17 mouse cellular contexts compared by ENCODE assay signal in the genomic region with DNA sequence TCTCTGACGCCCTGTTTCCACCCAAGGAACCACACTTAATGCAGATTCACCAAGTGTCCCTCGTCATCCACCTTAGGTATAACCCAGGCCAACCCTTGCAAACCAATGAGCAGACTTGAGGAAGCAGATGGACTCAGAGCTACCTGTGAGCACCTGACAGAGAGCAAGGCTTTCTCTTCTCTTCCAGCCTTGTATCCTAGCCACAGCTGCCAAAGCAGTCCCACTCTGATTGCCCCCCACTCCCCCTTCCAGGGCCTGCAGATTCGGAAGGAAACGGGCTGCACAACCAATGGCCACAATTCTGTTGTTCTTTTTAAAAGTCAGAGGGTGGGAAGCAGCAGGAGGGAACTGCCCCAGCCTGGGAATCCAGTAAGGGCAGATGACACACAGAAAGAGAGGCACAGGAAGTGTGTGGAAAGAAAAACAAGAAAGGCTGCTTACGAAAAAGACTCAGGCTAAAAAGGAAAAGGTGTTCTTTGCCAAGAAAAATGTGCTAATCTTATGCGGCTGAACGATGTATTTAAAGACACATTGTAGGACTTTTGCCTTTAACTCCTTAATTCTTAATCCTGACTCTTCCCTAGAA.
DNase-seq lines count a peak whose midpoint lies in the region; ATAC-seq and TF ChIP-seq lines count a peak whose summit lies in the region.
"Had no signal": no experiment of that assay in that cellular context is flagged by ENCODE, and none has a peak within 500 bp of the region (broad histone marks: within the 10 kb centered on the region; RNA-seq: fewer than 3 reads in every experiment).

No protein-coding gene starts in this region.

- H3K4me2 ChIP-seq in forebrain, embryonic 11.5 days (ENCODE audit: low read depth, low read length, severe bottlenecking): no peak overlapping the region
- H3K4me2 ChIP-seq in kidney, postnatal 0 days (ENCODE audit: low read length): no peak overlapping the region
- H3K4me2 ChIP-seq in heart, embryonic 15.5 days: no peak overlapping the region
- H3K4me2 ChIP-seq: liver, embryonic 12.5 days; lung, embryonic 15.5 days; neural tube, embryonic 12.5 days had no signal

- 28% methylated on average over 7 of the region's 7 CpGs for WGBS in forebrain, embryonic 10.5 days
- WGBS in forebrain, embryonic 11.5 days: 26% methylated on average over 7 of the region's 7 CpGs
- WGBS in kidney, postnatal 0 days: 39% methylated on average over 7 of the region's 7 CpGs
- 40% methylated on average over 7 of the region's 7 CpGs for WGBS in heart, embryonic 15.5 days

- no peaks in the 10 kb centered on the region for H3K36me3 ChIP-seq in forebrain, embryonic 10.5 days (replicated peaks)
- H3K36me3 ChIP-seq in forebrain, embryonic 11.5 days (ENCODE audit: control insufficient read depth, insufficient read depth, low read length): no peaks in the 10 kb centered on the region
- H3K36me3 ChIP-seq in kidney, postnatal 0 days (ENCODE audit: insufficient read depth, low read length): no peaks in the 10 kb centered on the region
- no peaks in the 10 kb centered on the region for H3K36me3 ChIP-seq in heart, embryonic 15.5 days
- H3K36me3 ChIP-seq: limb, embryonic 10.5 days; liver, embryonic 12.5 days; lung, embryonic 15.5 days; neural tube, embryonic 12.5 days had no signal

- H3K4me1 ChIP-seq in forebrain, embryonic 10.5 days: peaks cover 26% of the 10 kb centered on the region
- H3K4me1 ChIP-seq in forebrain, embryonic 11.5 days (replicated peaks; ENCODE audit: control insufficient read depth, insufficient read depth, low read length): no peaks in the 10 kb centered on the region
- no peaks in the 10 kb centered on the region for H3K4me1 ChIP-seq in kidney, postnatal 0 days (replicated peaks; ENCODE audit: insufficient read depth, low read length)
- peaks cover 28% of the 10 kb centered on the region for H3K4me1 ChIP-seq in heart, embryonic 15.5 days (replicated peaks)
- H3K4me1 ChIP-seq: liver, embryonic 12.5 days; neural tube, embryonic 12.5 days had no signal

- H3K27me3 ChIP-seq in forebrain, embryonic 10.5 days (ENCODE audit: poor library complexity, severe bottlenecking): no peaks in the 10 kb centered on the region
- no peaks in the 10 kb centered on the region for H3K27me3 ChIP-seq in forebrain, embryonic 11.5 days (ENCODE audit: control insufficient read depth, insufficient read depth, low read length)
- no peaks in the 10 kb centered on the region for H3K27me3 ChIP-seq in kidney, postnatal 0 days (ENCODE audit: insufficient read depth, low read length)
- no peaks in the 10 kb centered on the region for H3K27me3 ChIP-seq in heart, embryonic 15.5 days
- H3K27me3 ChIP-seq: CH12.LX; liver, embryonic 12.5 days; lung, embryonic 15.5 days; neural tube, embryonic 12.5 days had no signal

- DNase-seq in forebrain, embryonic 10.5 days (ENCODE audit: extremely low spot score, low spot score): no peak
- DNase-seq in forebrain, embryonic 11.5 days (ENCODE audit: low spot score): no peak
- DNase-seq in kidney, postnatal 0 days (ENCODE audit: low spot score): peak; percentile 31
- no peak for DNase-seq in kidney, postnatal 25 days
- peak; percentile 35 for DNase-seq in adipocyte (ENCODE audit: low spot score)
- DNase-seq in retina, postnatal 1 day: no peak
- DNase-seq in thymus, postnatal 0 days (ENCODE audit: low spot score): no peak
- DNase-seq: adrenal gland, postnatal 25 days; cerebellum, postnatal 14 days; kidney, postnatal 10 days had no signal

- peaks cover 3% of the 10 kb centered on the region; the same call in 1 of the 2 replicates for H3K9me3 ChIP-seq in forebrain, embryonic 10.5 days
- no peaks in the 10 kb centered on the region for H3K9me3 ChIP-seq in forebrain, embryonic 11.5 days (ENCODE audit: control insufficient read depth, low read length)
- no peaks in the 10 kb centered on the region for H3K9me3 ChIP-seq in kidney, postnatal 0 days (replicated peaks; ENCODE audit: low read length)
- H3K9me3 ChIP-seq in heart, embryonic 15.5 days (replicated peaks): no peaks in the 10 kb centered on the region
- H3K9me3 ChIP-seq: limb, embryonic 10.5 days; liver, embryonic 12.5 days; lung, embryonic 15.5 days; neural tube, embryonic 12.5 days had no signal

- TF ChIP-seq CTCF in kidney, postnatal 0 days (IDR thresholded peaks at IDR 0.05; ENCODE audit: low read depth): no peak

- H3K9ac ChIP-seq in forebrain, embryonic 11.5 days (ENCODE audit: low read length): no peak overlapping the region
- no peak overlapping the region for H3K9ac ChIP-seq in kidney, postnatal 0 days (ENCODE audit: low read depth, low read length)
- no peak overlapping the region for H3K9ac ChIP-seq in heart, embryonic 15.5 days
- H3K9ac ChIP-seq: liver, embryonic 12.5 days; lung, embryonic 15.5 days; neural tube, embryonic 12.5 days had no signal

- ATAC-seq in forebrain, embryonic 11.5 days (replicated peaks; ENCODE audit: low FRiP score): no peak
- no peak for ATAC-seq in kidney, postnatal 0 days (replicated peaks; ENCODE audit: low FRiP score, low read depth)
- peak; percentile 73 for ATAC-seq in heart, embryonic 15.5 days (replicated peaks; ENCODE audit: insufficient number of reproducible peaks, insufficient read depth, low FRiP score, low read depth)
- ATAC-seq: intestine, embryonic 16.5 days; liver, embryonic 12.5 days had no signal

- H3K27ac ChIP-seq in forebrain, embryonic 10.5 days: 0 out of 2 replicates have a peak overlapping the region, but pooled peaks have one; percentile 15
- no peak overlapping the region for H3K27ac ChIP-seq in forebrain, embryonic 11.5 days (ENCODE audit: low read depth, low read length)
- no peak overlapping the region for H3K27ac ChIP-seq in kidney, postnatal 0 days
- H3K27ac ChIP-seq in heart, embryonic 15.5 days: peak overlapping the region; percentile 64
- H3K27ac ChIP-seq: limb, embryonic 10.5 days; liver, embryonic 12.5 days; lung, embryonic 15.5 days; neural tube, embryonic 12.5 days had no signal

- H3K4me3 ChIP-seq in forebrain, embryonic 10.5 days: no peak overlapping the region
- no peak overlapping the region for H3K4me3 ChIP-seq in forebrain, embryonic 11.5 days (ENCODE audit: low read depth, low read length)
- H3K4me3 ChIP-seq in kidney, postnatal 0 days (replicated peaks; ENCODE audit: low read depth, low read length): no peak overlapping the region
- no peak overlapping the region for H3K4me3 ChIP-seq in heart, embryonic 15.5 days
- H3K4me3 ChIP-seq: limb, embryonic 10.5 days; liver, embryonic 12.5 days; lung, embryonic 15.5 days; neural tube, embryonic 12.5 days had no signal

Comparison
In these comparisons a context has a peak if more than half of its experiments do, and no peak if none do; other contexts are left out.
1. DNase-seq: peak in kidney, postnatal 0 days (single experiment) and adipocyte (single experiment); none in forebrain, embryonic 10.5 days (single experiment), forebrain, embryonic 11.5 days (single experiment), kidney, postnatal 25 days (0 of 2), retina, postnatal 1 day (single experiment) and thymus, postnatal 0 days (single experiment).
2. H3K27ac ChIP-seq: peak in forebrain, embryonic 10.5 days (single experiment) and heart, embryonic 15.5 days (single experiment); none in forebrain, embryonic 11.5 days (single experiment) and kidney, postnatal 0 days (single experiment).